Mouse (Mus musculus) bone marrow macrophage, adult 2 months (primary cell): ENCODE results near the gene Mylip.

Source experiments
- CTCF ChIP-seq: IDR thresholded peaks from 2 replicates; pipeline ENCODE4 v1.5.1; 2012; ENCODE audit warnings: low read depth, mild to moderate bottlenecking, low read length, moderate library complexity
- POLR2A ChIP-seq: IDR thresholded peaks from 2 replicates; pipeline ENCODE4 v1.6.1; 2012; ENCODE audit warnings: mild to moderate bottlenecking, low read depth, low read length, borderline replicate concordance

- TF ChIP-seq CTCF (no peak), POLR2A (no peak)
These were observed 17.9 kb upstream of the Mylip start for GRCm38 (mm10) chr13:45371673-45372072.
